Mouse (Mus musculus) embryonic facial prominence, embryonic 15.5 days (tissue): ENCODE data around the gene Ubl3. TPM values are rescaled to one million over a fixed set of nuclear protein-coding genes. Genes with fewer than 3 reads are reported as not detected.

Experiments
- ATAC-seq: fragments of 200-750 bp; cut with Nextera tagmentation; 2 replicates; pipeline ENCODE4 v1.8.0; 2017; ENCODE audit warnings: low read depth, moderate TSS enrichment; ENCODE audit not compliant: insufficient number of reproducible peaks, low FRiP score, low TSS enrichment
- H3K27ac ChIP-seq: fragments of 300-500 bp; sonication (generic); replicated peaks from 2 replicates; pipeline ENCODE4 v1.5.1; 2015; ENCODE audit warnings: mild to moderate bottlenecking, inconsistent platforms
- H3K27me3 ChIP-seq: fragments of 300-500 bp; sonication (generic); 2 replicates; pipeline ENCODE4 v1.6.1; 2015; ENCODE audit warnings: inconsistent platforms
- H3K36me3 ChIP-seq: fragments of 300-500 bp; sonication (generic); 2 replicates; pipeline ENCODE4 v1.6.1; 2015; ENCODE audit warnings: mild to moderate bottlenecking, inconsistent platforms
- H3K4me1 ChIP-seq: fragments of 300-500 bp; sonication (generic); 2 replicates; pipeline ENCODE4 v1.6.1; 2015; ENCODE audit warnings: inconsistent platforms
- H3K4me2 ChIP-seq: fragments of 300-500 bp; sonication (generic); replicated peaks from 2 replicates; pipeline ENCODE4 v1.6.1; 2015; ENCODE audit warnings: mild to moderate bottlenecking, inconsistent platforms
- H3K4me3 ChIP-seq: fragments of 300-500 bp; sonication (generic); replicated peaks from 2 replicates; pipeline ENCODE4 v1.5.1; 2015; ENCODE audit warnings: mild to moderate bottlenecking, inconsistent platforms
- H3K9ac ChIP-seq: fragments of 300-500 bp; sonication (generic); 2 replicates; pipeline ENCODE4 v1.6.1; 2015; ENCODE audit warnings: inconsistent platforms
- H3K9me3 ChIP-seq: fragments of 300-500 bp; sonication (generic); replicated peaks from 2 replicates; pipeline ENCODE4 v1.6.1; 2016; ENCODE audit warnings: inconsistent platforms
- WGBS: fragments of 180-500 bp; shearing (Covaris S2); methylation state at CpG from one replicate; pipeline ENCODE4 v1.1.7; 2015; 5-methylcytosine and 5-hydroxymethylcytosine counted together
- polyA plus RNA-seq: library from polyadenylated mRNA; unstranded; fragments of >200 nt; fragmentation: Nextera tagmentation; extraction: Ambion mirVana; gene quantifications from 2 replicates; pipeline ENCODE4 v1.2.1, GENCODE M21; 2015

Ubl3 gene
- polyA plus RNA-seq, 1 experiment from 2014 or later, result 74.7 TPM

DNA sequence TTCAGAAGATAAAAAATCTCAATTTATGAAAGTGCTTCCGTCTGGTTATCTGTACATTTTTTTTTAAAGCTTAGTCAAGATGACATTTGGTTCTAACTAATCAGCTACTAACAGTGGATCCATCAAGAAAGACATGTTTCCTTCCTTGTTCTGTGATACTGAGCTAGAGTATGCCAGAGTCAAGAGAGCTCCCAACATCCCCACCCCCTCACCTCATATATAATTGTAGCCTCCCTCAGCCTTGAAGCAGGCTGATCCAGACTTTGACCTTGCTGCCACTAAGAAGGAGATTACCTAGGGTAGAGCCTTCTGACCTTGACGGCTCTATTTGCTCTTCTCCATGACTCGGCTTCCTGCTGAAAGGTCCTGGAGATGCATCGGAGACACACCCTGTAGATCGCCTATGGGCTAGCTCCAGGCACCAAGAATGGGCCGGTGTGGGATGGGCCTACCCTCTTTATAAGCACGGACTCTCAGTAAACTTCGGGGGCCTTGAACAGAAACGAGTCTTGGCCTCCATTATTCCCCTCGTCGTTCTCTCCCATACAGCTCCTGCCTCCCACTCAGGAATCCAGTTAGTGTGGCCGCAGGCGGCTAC is 27.9 kb upstream of the Ubl3 start:
- H3K27ac ChIP-seq, result no peak overlapping the region
- ATAC-seq, result no peak
- H3K36me3 ChIP-seq, result no peaks in the 10 kb centered on the region
- H3K4me3 ChIP-seq, result no peak overlapping the region
- H3K27me3 ChIP-seq, result no peaks in the 10 kb centered on the region
- H3K9ac ChIP-seq, result no peak overlapping the region
- H3K4me1 ChIP-seq, result no peaks in the 10 kb centered on the region
- 92% methylated on average over 13 of the region's 13 CpGs for WGBS
- no peaks in the 10 kb centered on the region for H3K9me3 ChIP-seq
- no peak overlapping the region for H3K4me2 ChIP-seq

DNA sequence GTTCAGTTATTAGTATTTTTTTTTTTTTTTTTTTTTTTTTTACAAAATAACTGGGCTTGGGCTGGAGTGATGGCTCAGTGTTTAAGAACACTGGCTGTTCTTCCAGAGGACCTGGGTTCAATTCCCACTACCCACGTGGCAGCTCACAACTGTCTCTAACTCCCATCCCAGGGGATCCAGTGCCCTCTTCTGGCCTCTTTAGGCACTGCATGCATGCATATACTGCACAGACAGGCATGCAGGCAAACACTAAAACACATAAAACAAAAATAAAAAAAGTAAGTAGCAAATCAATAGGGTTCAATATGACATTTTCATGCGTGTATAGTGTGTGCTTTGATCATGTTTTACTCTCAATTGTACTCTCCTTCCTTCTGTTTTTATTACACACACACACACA is 26.6 kb upstream of the Ubl3 start:
- no peak overlapping the region for H3K27ac ChIP-seq
- ATAC-seq, result no peak
- no peaks in the 10 kb centered on the region for H3K4me1 ChIP-seq
- no peak overlapping the region for H3K4me3 ChIP-seq
- 85% methylated on average over 2 of the region's 2 CpGs for WGBS
- H3K9ac ChIP-seq, result no peak overlapping the region
- no peaks in the 10 kb centered on the region for H3K36me3 ChIP-seq
- H3K4me2 ChIP-seq, result no peak overlapping the region
- H3K27me3 ChIP-seq, result no peaks in the 10 kb centered on the region
- no peaks in the 10 kb centered on the region for H3K9me3 ChIP-seq

GRCm38 (mm10) chr5:148578353-148578752 is 25.8 kb upstream of the Ubl3 start:
- no peaks in the 10 kb centered on the region for H3K36me3 ChIP-seq
- no peak overlapping the region for H3K4me3 ChIP-seq
- H3K4me1 ChIP-seq, result no peaks in the 10 kb centered on the region
- 24% methylated on average over 8 of the region's 8 CpGs for WGBS
- no peaks in the 10 kb centered on the region for H3K27me3 ChIP-seq
- no peak overlapping the region for H3K4me2 ChIP-seq
- ATAC-seq, result no peak
- no peak overlapping the region for H3K27ac ChIP-seq
- H3K9me3 ChIP-seq, result no peaks in the 10 kb centered on the region
- H3K9ac ChIP-seq, result no peak overlapping the region

- ATAC-seq, result no peak; the same call in 1 of the 2 replicates
- H3K9ac ChIP-seq, result no peak overlapping the region
- no peak overlapping the region for H3K4me3 ChIP-seq
- H3K9me3 ChIP-seq, result no peaks in the 10 kb centered on the region
- H3K36me3 ChIP-seq, result no peaks in the 10 kb centered on the region
- H3K27me3 ChIP-seq, result no peaks in the 10 kb centered on the region
- H3K4me1 ChIP-seq, result no peaks in the 10 kb centered on the region
- WGBS, result 70% methylated on average over 9 of the region's 9 CpGs
- H3K4me2 ChIP-seq, result no peak overlapping the region
- no peak overlapping the region for H3K27ac ChIP-seq
Measured at GRCm38 (mm10) chr5:148577278-148577677, 24.7 kb upstream of the Ubl3 start.

- no peak for ATAC-seq
- Histone ChIP-seq H3K4me3 (no peak overlapping the region), H3K4me2 (no peak overlapping the region), H3K9me3 (no peaks in the 10 kb centered on the region), H3K27ac (no peak overlapping the region), H3K4me1 (no peaks in the 10 kb centered on the region), H3K27me3 (no peaks in the 10 kb centered on the region), H3K36me3 (no peaks in the 10 kb centered on the region), H3K9ac (no peak overlapping the region)
- 62% methylated on average over 5 of the region's 5 CpGs for WGBS
Measured at GRCm38 (mm10) chr5:148575163-148575562, 22.6 kb upstream of the Ubl3 start.

GRCm38 (mm10) chr5:148572676-148573075 is 20.1 kb upstream of the Ubl3 start:
- Histone ChIP-seq H3K4me2 (no peak overlapping the region), H3K27ac (no peak overlapping the region), H3K4me3 (no peak overlapping the region), H3K9me3 (no peaks in the 10 kb centered on the region), H3K4me1 (no peaks in the 10 kb centered on the region), H3K9ac (no peak overlapping the region), H3K36me3 (no peaks in the 10 kb centered on the region), H3K27me3 (no peaks in the 10 kb centered on the region)
- no peak for ATAC-seq
- 70% methylated on average over 5 of the region's 5 CpGs for WGBS

GRCm38 (mm10) chr5:148570571-148571304 is 18.1 kb upstream of the Ubl3 start:
- no peak overlapping the region for H3K9ac ChIP-seq
- H3K4me2 ChIP-seq, result no peak overlapping the region
- H3K27ac ChIP-seq, result no peak overlapping the region
- no peaks in the 10 kb centered on the region for H3K36me3 ChIP-seq
- no peak for ATAC-seq
- no peak overlapping the region for H3K4me3 ChIP-seq
- 74% methylated on average over 14 of the region's 14 CpGs for WGBS
- H3K4me1 ChIP-seq, result no peaks in the 10 kb centered on the region
- H3K27me3 ChIP-seq, result no peaks in the 10 kb centered on the region
- H3K9me3 ChIP-seq, result no peaks in the 10 kb centered on the region

DNA sequence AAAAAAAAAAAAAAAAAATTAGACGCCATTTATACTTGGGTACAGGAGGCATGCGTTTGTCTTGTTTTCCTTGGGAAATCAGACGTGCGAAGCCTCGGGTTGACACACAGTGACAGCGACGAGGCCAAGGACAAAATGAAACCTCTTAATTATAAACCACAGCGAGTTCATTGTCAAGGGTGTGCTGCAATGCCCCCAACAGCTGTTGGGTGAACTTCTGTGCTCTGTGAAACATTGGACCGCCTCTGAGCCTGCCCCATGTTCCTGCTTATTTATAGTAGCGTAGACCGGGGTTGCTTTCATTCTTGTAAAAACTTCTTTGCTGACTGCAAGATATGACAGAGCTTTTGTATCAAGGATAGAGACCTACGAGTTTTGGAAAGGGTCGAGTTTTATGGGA is 16.9 kb upstream of the Ubl3 start:
- Histone ChIP-seq H3K4me2 (no peak overlapping the region), H3K4me3 (no peak overlapping the region), H3K36me3 (no peaks in the 10 kb centered on the region), H3K27me3 (no peaks in the 10 kb centered on the region), H3K9me3 (no peaks in the 10 kb centered on the region), H3K4me1 (no peaks in the 10 kb centered on the region), H3K9ac (no peak overlapping the region), H3K27ac (no peak overlapping the region)
- ATAC-seq, result no peak
- WGBS, result 63% methylated on average over 13 of the region's 13 CpGs

GRCm38 (mm10) chr5:148565636-148566035 is 13.0 kb upstream of the Ubl3 start:
- Histone ChIP-seq H3K27me3 (no peaks in the 10 kb centered on the region), H3K9ac (no peak overlapping the region), H3K27ac (no peak overlapping the region), H3K4me3 (no peak overlapping the region), H3K36me3 (no peaks in the 10 kb centered on the region), H3K4me1 (no peaks in the 10 kb centered on the region), H3K9me3 (no peaks in the 10 kb centered on the region), H3K4me2 (no peak overlapping the region)
- WGBS, result 41% methylated on average over 6 of the region's 6 CpGs
- ATAC-seq, result no peak

DNA sequence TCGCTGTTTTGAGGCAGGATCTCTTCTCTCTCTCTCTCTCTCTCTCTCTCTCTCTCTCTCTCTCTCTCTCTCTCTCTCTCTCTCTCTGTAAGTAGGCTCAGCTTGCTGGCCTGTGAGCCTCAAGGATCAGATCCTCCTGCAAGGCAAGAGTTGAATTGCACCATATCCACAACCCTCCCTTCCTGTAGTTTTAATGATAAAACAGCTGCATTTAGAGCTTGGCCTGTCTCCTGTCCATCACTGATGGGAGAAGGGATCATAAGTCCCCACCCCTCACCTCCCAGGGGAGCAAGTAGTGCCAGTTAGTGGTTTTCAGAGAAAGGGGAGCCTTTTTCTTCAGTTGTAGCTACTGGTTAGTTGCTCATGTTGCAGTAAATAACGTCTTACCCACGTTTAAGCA is 11.5 kb upstream of the Ubl3 start:
- Histone ChIP-seq H3K4me1 (no peaks in the 10 kb centered on the region), H3K4me3 (no peak overlapping the region), H3K27me3 (no peaks in the 10 kb centered on the region), H3K36me3 (no peaks in the 10 kb centered on the region), H3K9me3 (no peaks in the 10 kb centered on the region), H3K27ac (no peak overlapping the region), H3K9ac (no peak overlapping the region), H3K4me2 (no peak overlapping the region)
- WGBS, result 66% methylated on average over 3 of the region's 3 CpGs
- no peak for ATAC-seq

DNA sequence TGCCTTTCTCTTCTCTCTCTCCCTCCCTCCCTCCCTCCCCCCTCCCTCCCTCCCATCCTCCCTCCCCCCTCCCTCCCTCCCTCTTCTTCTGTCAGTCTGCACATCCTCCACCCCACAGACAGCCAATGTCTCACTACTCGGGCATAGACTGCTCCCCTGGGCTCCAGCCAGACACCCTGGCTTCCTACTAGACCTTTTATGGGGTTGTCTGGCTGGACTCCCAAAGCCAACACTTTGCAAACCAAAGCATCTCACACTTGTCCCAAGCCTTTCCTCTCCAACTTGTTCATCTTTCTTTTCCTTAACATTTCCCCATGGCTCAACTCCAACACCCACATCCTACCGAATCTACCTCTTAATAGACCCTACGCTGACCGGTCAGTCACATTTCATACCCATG is 10.7 kb upstream of the Ubl3 start:
- H3K4me1 ChIP-seq, result no peaks in the 10 kb centered on the region
- no peak overlapping the region for H3K9ac ChIP-seq
- no peaks in the 10 kb centered on the region for H3K27me3 ChIP-seq
- no peak overlapping the region for H3K4me3 ChIP-seq
- 96% methylated on average over 3 of the region's 4 CpGs for WGBS
- H3K27ac ChIP-seq, result no peak overlapping the region
- no peak overlapping the region for H3K4me2 ChIP-seq
- no peaks in the 10 kb centered on the region for H3K9me3 ChIP-seq
- ATAC-seq, result no peak
- H3K36me3 ChIP-seq, result no peaks in the 10 kb centered on the region

DNA sequence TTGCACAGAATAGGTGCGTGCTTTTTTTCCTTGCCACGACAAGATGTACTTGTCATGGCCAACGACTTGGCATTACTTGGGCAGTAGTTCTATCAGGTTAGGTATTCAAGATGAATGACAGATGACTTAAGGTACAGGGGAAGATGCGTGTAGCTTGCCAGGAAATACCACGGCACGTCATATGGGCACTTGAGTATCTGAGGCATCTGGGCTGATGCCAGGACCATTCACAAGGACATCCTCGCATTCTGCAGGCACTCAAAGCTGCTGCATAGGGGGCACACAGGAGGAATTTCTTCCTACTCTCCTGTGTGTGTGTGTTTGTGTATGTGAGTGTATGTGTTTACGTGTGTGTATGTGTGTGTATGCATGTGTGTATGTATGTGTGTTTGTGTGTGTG is 9.6 kb upstream of the Ubl3 start:
- 74% methylated on average over 8 of the region's 8 CpGs for WGBS

More for the DNA sequence above, 9.6 kb upstream of the Ubl3 start:
- Histone ChIP-seq H3K4me2 (no peak overlapping the region), H3K4me3 (no peak overlapping the region), H3K36me3 (no peaks in the 10 kb centered on the region), H3K27ac (no peak overlapping the region), H3K4me1 (no peaks in the 10 kb centered on the region), H3K9me3 (no peaks in the 10 kb centered on the region), H3K27me3 (no peaks in the 10 kb centered on the region), H3K9ac (no peak overlapping the region)
- no peak for ATAC-seq
